Mouse (Mus musculus) heart, postnatal 0 days (tissue): ENCODE measurements around the gene Fam83d.

ENCODE experiments used
- CTCF ChIP-seq: IDR thresholded peaks from 2 replicates; pipeline ENCODE4 v1.5.1; 2016; ENCODE audit warnings: antibody characterized with exemption, control low read depth, low read depth
- EP300 ChIP-seq: IDR thresholded peaks from 2 replicates; pipeline ENCODE4 v1.6.1; 2016; ENCODE audit warnings: antibody characterized with exemption, low read depth

DNA sequence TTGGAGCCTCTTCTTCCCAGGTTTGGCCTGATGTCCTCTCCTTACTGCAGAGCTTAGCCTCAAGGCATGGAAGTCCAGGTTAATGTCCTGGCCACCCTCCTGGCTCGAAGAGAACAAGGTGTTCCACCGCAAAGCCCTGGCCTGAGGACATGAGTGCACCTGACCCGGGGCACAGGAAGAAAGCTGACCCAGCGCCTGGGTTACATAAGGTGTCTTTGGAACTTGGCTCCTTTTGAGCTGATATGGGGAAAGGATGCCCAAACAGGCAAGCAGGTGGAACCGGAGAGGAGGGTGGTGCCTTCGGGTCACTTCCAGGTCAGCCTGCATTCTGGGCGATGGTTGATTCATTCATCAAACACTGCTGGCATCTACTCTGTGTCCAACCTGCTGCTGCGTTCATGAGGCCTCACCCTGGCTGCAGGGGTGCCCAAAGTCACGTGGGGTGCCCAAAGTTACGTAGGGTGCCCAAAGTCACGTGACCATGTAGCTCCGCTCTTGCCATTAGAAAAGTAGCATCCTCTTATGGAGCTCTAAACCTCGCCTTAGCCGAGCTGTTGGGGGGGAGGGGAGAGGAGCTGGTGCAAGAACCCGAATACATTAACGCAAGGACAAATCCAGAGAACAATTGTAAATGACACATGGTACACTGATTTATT is 47.0 kb upstream of the Fam83d start:
- no peak for TF ChIP-seq CTCF
- no peak for TF ChIP-seq EP300
